Mouse (Mus musculus) heart, embryonic 10.5 days (tissue): Measurements from ENCODE around the gene Grin2c. TPM values are rescaled to one million over a fixed set of nuclear protein-coding genes. Genes with fewer than 3 reads are reported as not detected.

Source experiments
- DNase-seq: peaks from one replicate; pipeline ENCODE4 v3.0.0-alpha.2; 2017; ENCODE audit warnings: low spot score
- H3K27ac ChIP-seq: fragments of 300-500 bp; sonication (generic); 2 replicates; pipeline ENCODE4 v1.5.1; 2016; ENCODE audit warnings: mild to moderate bottlenecking
- H3K27me3 ChIP-seq: fragments of 300-500 bp; sonication (generic); 2 replicates; pipeline ENCODE4 v1.6.1; 2016; ENCODE audit warnings: mild to moderate bottlenecking; ENCODE audit not compliant: poor library complexity, insufficient read depth, severe bottlenecking
- H3K36me3 ChIP-seq: fragments of 300-500 bp; sonication (generic); 2 replicates; pipeline ENCODE4 v1.6.1; 2016; ENCODE audit warnings: mild to moderate bottlenecking, moderate library complexity
- H3K4me1 ChIP-seq: fragments of 300-500 bp; sonication (generic); 2 replicates; pipeline ENCODE4 v1.6.1; 2016; ENCODE audit warnings: mild to moderate bottlenecking
- H3K4me3 ChIP-seq: fragments of 300-500 bp; sonication (generic); 2 replicates; pipeline ENCODE4 v1.5.1; 2016; ENCODE audit warnings: mild to moderate bottlenecking, moderate library complexity
- H3K9me3 ChIP-seq: fragments of 300-500 bp; sonication (generic); 2 replicates; pipeline ENCODE4 v1.6.1; 2016; ENCODE audit warnings: mild to moderate bottlenecking, moderate library complexity
- WGBS: fragments of 180-500 bp; shearing (Covaris S2); methylation state at CpG from one replicate; pipeline ENCODE4 v1.1.7; 2016; 5-methylcytosine and 5-hydroxymethylcytosine counted together
- polyA plus RNA-seq: library from polyadenylated mRNA; unstranded; fragments of >200 nt; fragmentation: Nextera tagmentation; extraction: Ambion mirVana; gene quantifications from 2 replicates; pipeline ENCODE4 v1.2.1, GENCODE M21; 2016

The Grin2c gene
- polyA plus RNA-seq, 1 experiment from 2014 or later, result 0.65 TPM

GRCm38 (mm10) chr11:115291503-115291902 is 24.5 kb upstream of the Grin2c start:
- 79% methylated on average over 10 of the region's 10 CpGs for WGBS
- no peak for DNase-seq
- Histone ChIP-seq H3K27ac (no peak overlapping the region), H3K36me3 (no peaks in the 10 kb centered on the region), H3K27me3 (peaks cover 20% of the 10 kb centered on the region), H3K4me1 (peaks cover 23% of the 10 kb centered on the region), H3K4me3 (no peak overlapping the region), H3K9me3 (no peaks in the 10 kb centered on the region)

DNA sequence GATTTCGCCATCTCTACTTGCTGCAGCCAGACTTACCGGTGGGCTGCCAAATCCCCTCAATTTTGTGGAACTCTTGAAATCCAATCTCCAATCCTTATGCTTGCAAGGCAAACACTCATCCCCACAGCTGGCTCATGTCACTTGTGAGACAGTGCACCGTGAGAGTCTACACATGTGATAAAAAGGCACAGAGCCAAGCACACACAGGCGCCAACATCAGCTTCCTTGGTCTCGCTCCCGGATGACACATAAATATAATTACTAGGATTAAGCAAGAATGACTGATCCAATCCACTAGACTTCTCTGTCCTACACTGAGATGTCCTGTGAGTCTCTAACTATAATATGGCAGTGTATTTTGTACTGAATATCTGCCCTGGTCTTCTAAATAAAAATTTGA is 23.9 kb upstream of the Grin2c start:
- no peak overlapping the region for H3K4me3 ChIP-seq
- H3K27me3 ChIP-seq, result peaks cover 14% of the 10 kb centered on the region; the same call in 1 of the 2 replicates
- H3K9me3 ChIP-seq, result no peaks in the 10 kb centered on the region
- H3K36me3 ChIP-seq, result no peaks in the 10 kb centered on the region
- peaks cover 22% of the 10 kb centered on the region for H3K4me1 ChIP-seq
- H3K27ac ChIP-seq, result no peak overlapping the region
- WGBS, result 71% methylated on average over 6 of the region's 6 CpGs
- no peak for DNase-seq

DNA sequence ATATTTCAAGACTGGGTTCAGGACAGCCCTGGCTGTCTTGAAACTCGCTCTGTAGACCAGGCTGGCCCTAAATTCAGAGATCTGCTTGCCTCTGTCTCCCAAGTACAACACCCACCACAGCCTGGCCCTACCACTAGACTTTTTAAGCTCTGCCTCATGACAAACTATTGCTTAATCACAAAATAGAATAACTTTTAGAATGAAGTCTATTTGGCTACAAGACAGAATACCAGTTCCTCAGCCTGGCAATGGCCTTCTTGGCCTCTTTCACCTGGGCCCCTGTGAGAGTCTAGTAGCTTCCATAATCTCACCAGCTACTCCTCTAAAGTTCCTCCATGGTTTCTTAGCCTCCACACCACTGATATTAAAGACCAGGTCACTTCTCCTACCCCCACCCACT is 23.3 kb upstream of the Grin2c start:
- no peak overlapping the region for H3K4me3 ChIP-seq
- WGBS, result 89% methylated on average over 1 of the region's 1 CpGs
- no peak for DNase-seq
- H3K27me3 ChIP-seq, result 0 out of 2 replicates have a peak, but pooled peaks cover 8% of the 10 kb centered on the region
- no peaks in the 10 kb centered on the region for H3K9me3 ChIP-seq
- H3K36me3 ChIP-seq, result no peaks in the 10 kb centered on the region
- peaks cover 24% of the 10 kb centered on the region for H3K4me1 ChIP-seq
- no peak overlapping the region for H3K27ac ChIP-seq

GRCm38 (mm10) chr11:115289885-115290284 is 22.8 kb upstream of the Grin2c start:
- no peaks in the 10 kb centered on the region for H3K9me3 ChIP-seq
- no peak overlapping the region for H3K27ac ChIP-seq
- no peaks in the 10 kb centered on the region for H3K36me3 ChIP-seq
- 0 out of 2 replicates have a peak, but pooled peaks cover 7% of the 10 kb centered on the region for H3K27me3 ChIP-seq
- DNase-seq, result no peak
- WGBS, result 77% methylated on average over 8 of the region's 8 CpGs
- H3K4me3 ChIP-seq, result no peak overlapping the region
- peaks cover 24% of the 10 kb centered on the region for H3K4me1 ChIP-seq

- DNase-seq, result no peak
- no peaks in the 10 kb centered on the region for H3K9me3 ChIP-seq
- 83% methylated on average over 2 of the region's 2 CpGs for WGBS
- no peaks in the 10 kb centered on the region for H3K27me3 ChIP-seq
- no peak overlapping the region for H3K27ac ChIP-seq
- H3K4me1 ChIP-seq, result peaks cover 24% of the 10 kb centered on the region
- no peaks in the 10 kb centered on the region for H3K36me3 ChIP-seq
- H3K4me3 ChIP-seq, result no peak overlapping the region
Observed at GRCm38 (mm10) chr11:115288305-115288704, 21.3 kb upstream of the Grin2c start.

DNA sequence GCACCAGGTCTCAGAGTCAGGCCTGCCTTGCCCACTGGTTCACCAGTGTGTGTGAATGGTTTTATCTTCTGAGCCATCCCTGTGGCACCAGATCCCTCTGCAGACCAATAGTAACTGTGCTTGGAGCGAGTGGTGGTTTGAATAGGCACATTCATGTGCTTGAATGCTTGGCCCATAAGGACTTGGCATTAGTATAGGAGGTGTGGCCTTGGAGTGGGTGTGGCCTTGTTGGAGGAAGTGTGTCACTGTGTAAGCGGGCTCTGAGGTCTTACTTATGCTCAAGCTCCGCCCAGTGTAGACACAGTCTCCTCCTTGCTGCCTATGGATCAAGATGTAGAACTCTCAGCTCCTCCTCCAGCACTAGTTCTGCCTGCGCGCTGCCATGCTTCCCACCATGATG is 20.3 kb upstream of the Grin2c start:
- Histone ChIP-seq H3K9me3 (no peaks in the 10 kb centered on the region), H3K27ac (no peak overlapping the region), H3K36me3 (no peaks in the 10 kb centered on the region), H3K4me3 (no peak overlapping the region), H3K4me1 (peaks cover 23% of the 10 kb centered on the region), H3K27me3 (no peaks in the 10 kb centered on the region)
- 82% methylated on average over 5 of the region's 5 CpGs for WGBS
- no peak for DNase-seq

GRCm38 (mm10) chr11:115286201-115286993 is 19.4 kb upstream of the Grin2c start:
- peaks cover 23% of the 10 kb centered on the region for H3K4me1 ChIP-seq
- H3K36me3 ChIP-seq, result no peaks in the 10 kb centered on the region
- no peaks in the 10 kb centered on the region for H3K27me3 ChIP-seq
- no peak overlapping the region for H3K27ac ChIP-seq
- no peaks in the 10 kb centered on the region for H3K9me3 ChIP-seq
- WGBS, result 69% methylated on average over 19 of the region's 19 CpGs
- no peak overlapping the region for H3K4me3 ChIP-seq
- no peak for DNase-seq

- no peak for DNase-seq
- Histone ChIP-seq H3K9me3 (no peaks in the 10 kb centered on the region), H3K27me3 (no peaks in the 10 kb centered on the region), H3K4me3 (no peak overlapping the region), H3K36me3 (no peaks in the 10 kb centered on the region), H3K27ac (no peak overlapping the region), H3K4me1 (peaks cover 24% of the 10 kb centered on the region)
- 49% methylated on average over 4 of the region's 4 CpGs for WGBS
Observed at GRCm38 (mm10) chr11:115285282-115285681, 18.2 kb upstream of the Grin2c start.

DNA sequence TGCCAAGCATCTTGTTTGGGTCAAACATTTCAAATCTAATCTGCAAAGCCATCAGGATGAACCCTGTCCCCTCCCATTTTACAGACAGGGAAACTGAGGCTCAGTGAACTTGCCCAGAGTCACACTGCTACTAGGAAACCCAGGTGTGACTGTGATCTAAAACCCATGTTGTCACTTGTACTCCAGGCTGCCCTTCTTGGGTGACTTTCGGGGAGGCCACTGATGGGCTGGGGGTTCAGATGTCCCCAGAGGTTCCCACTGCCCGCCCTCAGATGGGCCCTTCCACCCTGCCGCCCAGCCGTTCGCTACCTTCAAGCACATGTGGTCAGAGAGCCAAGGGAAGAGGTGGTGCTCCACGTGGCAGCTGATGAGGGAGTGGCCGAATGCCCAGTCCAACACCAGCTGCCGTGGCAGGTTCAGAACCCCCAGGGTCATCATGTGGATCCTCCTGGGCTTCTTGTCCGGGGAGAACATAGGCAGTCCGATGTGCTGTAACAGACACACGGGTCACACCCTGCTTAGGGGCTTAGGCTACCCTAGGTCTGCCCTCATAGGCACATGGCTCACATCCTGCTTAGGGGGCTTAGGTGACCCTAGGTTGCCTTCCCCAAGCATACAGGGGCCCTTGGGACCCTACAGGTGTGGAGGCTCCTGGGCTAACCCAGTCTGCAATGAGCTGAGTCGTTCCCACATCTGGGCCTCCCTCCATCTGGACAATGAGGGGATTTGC is 17.0 kb upstream of the Grin2c start:
- Histone ChIP-seq H3K27me3 (no peaks in the 10 kb centered on the region), H3K4me1 (peaks cover 24% of the 10 kb centered on the region), H3K27ac (no peak overlapping the region), H3K4me3 (no peak overlapping the region), H3K9me3 (no peaks in the 10 kb centered on the region), H3K36me3 (no peaks in the 10 kb centered on the region)
- 85% methylated on average over 12 of the region's 12 CpGs for WGBS
- DNase-seq, result no peak

GRCm38 (mm10) chr11:115283486-115283765 is 16.4 kb upstream of the Grin2c start:
- Histone ChIP-seq H3K27ac (no peak overlapping the region), H3K9me3 (no peaks in the 10 kb centered on the region), H3K36me3 (no peaks in the 10 kb centered on the region), H3K4me1 (peaks cover 24% of the 10 kb centered on the region), H3K27me3 (no peaks in the 10 kb centered on the region), H3K4me3 (no peak overlapping the region)
- 73% methylated on average over 9 of the region's 9 CpGs for WGBS
- no peak for DNase-seq

DNA sequence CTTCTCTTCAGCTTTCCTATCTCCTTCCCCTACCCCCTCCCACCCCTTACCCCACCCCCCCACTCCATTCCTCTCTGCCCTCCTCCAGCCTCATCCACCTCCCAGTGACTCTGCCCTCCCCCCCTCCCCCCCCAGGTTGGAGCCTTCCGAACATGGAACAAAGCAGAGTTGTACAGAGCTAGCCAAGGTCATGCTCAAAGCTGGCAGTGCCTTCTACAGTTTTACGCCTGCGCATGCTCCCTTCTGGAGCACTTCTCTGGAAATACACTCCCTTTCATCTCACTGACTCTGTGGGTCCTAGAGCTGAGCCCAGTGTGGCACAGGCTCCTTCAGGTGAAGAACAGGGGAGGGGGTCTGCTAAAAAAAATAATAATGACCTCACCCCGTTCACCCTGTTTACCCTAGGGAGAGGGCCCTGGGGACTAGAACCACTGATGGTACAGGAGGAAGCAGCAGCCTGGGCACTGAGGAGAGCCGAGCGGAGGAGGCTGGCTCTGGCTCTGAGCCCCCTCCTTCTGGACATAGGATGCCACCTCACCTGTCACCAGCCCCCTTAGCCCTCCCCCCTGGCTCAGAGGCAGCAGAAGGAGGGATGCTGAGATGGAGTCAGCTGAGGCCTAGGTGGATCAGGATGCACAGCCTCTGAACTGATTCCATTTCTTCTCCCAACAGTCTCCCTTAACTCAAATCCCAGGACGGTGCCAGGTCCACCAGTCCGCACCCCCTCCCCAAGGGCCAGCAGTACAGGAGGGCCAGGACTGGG is 15.9 kb upstream of the Grin2c start:
- Histone ChIP-seq H3K9me3 (no peaks in the 10 kb centered on the region), H3K4me1 (peaks cover 27% of the 10 kb centered on the region), H3K27me3 (no peaks in the 10 kb centered on the region), H3K27ac (peak overlapping the region; percentile 30; the same call in 1 of the 2 replicates), H3K4me3 (no peak overlapping the region), H3K36me3 (no peaks in the 10 kb centered on the region)
- 79% methylated on average over 8 of the region's 8 CpGs for WGBS
- DNase-seq, result no peak

DNA sequence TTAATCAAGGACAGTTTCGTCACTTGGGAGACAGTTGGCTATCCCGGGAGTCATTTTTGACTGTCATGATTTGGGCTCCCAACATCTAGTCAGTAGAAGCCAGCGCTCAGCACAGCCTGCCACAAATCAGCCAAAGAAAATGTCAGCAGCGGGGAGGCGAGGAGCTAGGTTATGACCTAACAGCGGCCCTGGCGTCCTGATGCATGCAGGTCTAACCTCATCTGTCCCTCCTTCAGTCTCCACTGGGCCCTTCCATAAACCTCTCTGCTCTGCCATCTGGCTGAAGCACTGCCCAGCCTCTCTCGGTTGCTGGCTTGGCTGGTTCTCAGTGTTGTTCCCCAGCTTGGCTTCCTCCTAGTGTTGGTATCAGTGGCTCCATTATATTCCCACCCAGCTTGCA is 15.3 kb upstream of the Grin2c start:
- Histone ChIP-seq H3K36me3 (no peaks in the 10 kb centered on the region), H3K4me1 (peaks cover 30% of the 10 kb centered on the region), H3K27ac (no peak overlapping the region), H3K27me3 (no peaks in the 10 kb centered on the region), H3K4me3 (no peak overlapping the region), H3K9me3 (no peaks in the 10 kb centered on the region)
- DNase-seq, result no peak
- 68% methylated on average over 8 of the region's 8 CpGs for WGBS

DNA sequence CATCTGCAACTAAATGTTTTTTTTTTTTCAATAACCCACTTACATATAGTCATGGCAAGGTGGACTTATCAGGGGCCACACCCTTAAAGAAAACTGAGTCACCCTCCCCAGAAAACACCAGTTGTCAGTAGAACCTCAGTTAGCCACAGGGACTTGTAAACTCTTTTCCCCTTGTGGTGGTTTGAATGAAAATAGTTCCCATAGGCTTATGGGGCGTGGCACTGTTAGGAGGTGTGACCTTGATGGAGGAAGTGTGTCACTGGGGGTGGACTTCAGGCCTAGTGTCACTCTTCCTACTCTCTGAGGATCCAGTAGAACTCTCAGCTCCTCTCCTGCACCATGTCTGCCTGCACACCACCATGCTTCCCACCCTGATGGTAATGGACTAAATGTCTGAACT is 12.7 kb upstream of the Grin2c start:
- Histone ChIP-seq H3K4me3 (no peak overlapping the region), H3K4me1 (peaks cover 41% of the 10 kb centered on the region), H3K36me3 (no peaks in the 10 kb centered on the region), H3K27me3 (no peaks in the 10 kb centered on the region), H3K9me3 (no peaks in the 10 kb centered on the region), H3K27ac (no peak overlapping the region)
- DNase-seq, result no peak
- WGBS, result 54% methylated on average over 1 of the region's 1 CpGs
